19 mouse cellular contexts compared by ENCODE assay signal in the genomic region with DNA sequence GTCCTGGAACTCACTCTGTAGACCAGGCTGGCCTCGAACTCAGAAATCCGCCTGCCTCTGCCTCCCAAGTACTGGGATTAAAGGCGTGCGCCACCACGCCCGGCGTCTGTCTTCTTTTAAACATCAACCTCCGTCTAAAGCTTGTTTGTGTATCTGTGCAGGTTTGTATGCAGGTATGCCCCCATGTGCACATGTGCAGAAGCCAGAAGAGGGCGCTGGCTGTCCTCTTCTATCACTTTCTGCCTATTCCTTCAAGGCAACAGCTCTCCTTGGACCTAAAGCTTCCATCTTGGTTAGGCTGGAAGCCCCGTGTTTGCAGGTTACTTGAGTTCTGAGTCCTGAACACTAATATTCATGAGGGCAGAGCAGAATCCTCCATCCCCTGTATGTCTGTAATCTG.
"Had no signal": no experiment of that assay in that cellular context is flagged by ENCODE, and none has a peak within 500 bp of the region (broad histone marks: within the 10 kb centered on the region; RNA-seq: fewer than 3 reads in every experiment).

No protein-coding gene starts in this region.

- H3K4me2 ChIP-seq: limb, embryonic 13.5 days; liver, embryonic 15.5 days; midbrain, embryonic 11.5 days; midbrain, embryonic 15.5 days; neural tube, embryonic 12.5 days; neural tube, embryonic 15.5 days had no signal

- ATAC-seq: midbrain, embryonic 15.5 days had no signal

- H3K27me3 ChIP-seq: liver, embryonic 15.5 days had no signal

- H3K27ac ChIP-seq: kidney, postnatal 0 days; layer of hippocampus, adult 2 months; limb, embryonic 10.5 days; limb, embryonic 13.5 days; liver, embryonic 15.5 days; midbrain, embryonic 15.5 days; neural tube, embryonic 12.5 days; neural tube, embryonic 15.5 days had no signal

- H3K9me3 ChIP-seq: limb, embryonic 10.5 days; limb, embryonic 13.5 days; liver, embryonic 15.5 days; midbrain, embryonic 15.5 days; neural tube, embryonic 12.5 days; neural tube, embryonic 15.5 days had no signal

- H3K4me3 ChIP-seq: layer of hippocampus, adult 2 months; limb, embryonic 10.5 days; limb, embryonic 13.5 days; liver, embryonic 15.5 days; midbrain, embryonic 15.5 days; neural tube, embryonic 12.5 days; neural tube, embryonic 15.5 days had no signal

- H3K36me3 ChIP-seq: limb, embryonic 10.5 days; limb, embryonic 13.5 days; liver, embryonic 15.5 days; midbrain, embryonic 15.5 days; neural tube, embryonic 12.5 days; neural tube, embryonic 15.5 days had no signal

- DNase-seq: kidney, postnatal 25 days; layer of hippocampus, adult 9-11 months; lung, adult 2 months; lung, postnatal 14 days; lung, postnatal 4 days; right cerebral cortex, adult 18-20 months; right cerebral cortex, postnatal 25 days; spleen, adult 18-20 months; thymus, adult 18-20 months; thymus, postnatal 36 days had no signal

- H3K4me1 ChIP-seq: limb, embryonic 13.5 days; neural tube, embryonic 12.5 days had no signal

- H3K9ac ChIP-seq: limb, embryonic 13.5 days; liver, embryonic 15.5 days; midbrain, embryonic 15.5 days; neural tube, embryonic 12.5 days; neural tube, embryonic 15.5 days had no signal
